Mouse (Mus musculus) spleen, adult 12 weeks (tissue): ENCODE data around the gene Smim24.

Source experiments
- DNase-seq: peaks from one replicate; pipeline ENCODE4 v3.0.0; 2022; ENCODE audit warnings: low spot score

Smim24 gene

GRCm38 (mm10) chr10:81423476-81424245 is 30.8 kb downstream of the Smim24 start:
- no peak for DNase-seq

- DNase-seq, result no peak
Measured at GRCm38 (mm10) chr10:81424246-81425051, 31.6 kb downstream of the Smim24 start.

- DNase-seq, result no peak
Measured at GRCm38 (mm10) chr10:81425236-81425850, 32.5 kb downstream of the Smim24 start.

GRCm38 (mm10) chr10:81426081-81426671 is 33.3 kb downstream of the Smim24 start:
- DNase-seq, result no peak

- DNase-seq, result no peak
Measured at GRCm38 (mm10) chr10:81426897-81427296, 34.0 kb downstream of the Smim24 start.

- DNase-seq, result no peak
Measured at GRCm38 (mm10) chr10:81427327-81427726, 34.5 kb downstream of the Smim24 start.

- DNase-seq, result no peak
Measured at GRCm38 (mm10) chr10:81427804-81428506, 35.1 kb downstream of the Smim24 start.

GRCm38 (mm10) chr10:81428507-81428870 is 35.6 kb downstream of the Smim24 start:
- no peak for DNase-seq

GRCm38 (mm10) chr10:81429092-81429491 is 36.2 kb downstream of the Smim24 start:
- no peak for DNase-seq

GRCm38 (mm10) chr10:81429605-81430061 is 36.8 kb downstream of the Smim24 start:
- DNase-seq, result peak; percentile 77

GRCm38 (mm10) chr10:81430141-81430830 is 37.4 kb downstream of the Smim24 start:
- DNase-seq, result peak; percentile 67

GRCm38 (mm10) chr10:81430831-81431525 is 38.1 kb downstream of the Smim24 start:
- no peak for DNase-seq

- DNase-seq, result no peak
Measured at GRCm38 (mm10) chr10:81431526-81432168, 38.8 kb downstream of the Smim24 start.

GRCm38 (mm10) chr10:81432169-81432867 is 39.5 kb downstream of the Smim24 start:
- DNase-seq, result no peak

- peak; percentile 83 for DNase-seq
Measured at GRCm38 (mm10) chr10:81432868-81433262, 40.0 kb downstream of the Smim24 start.

- peak; percentile 53 for DNase-seq
Measured at GRCm38 (mm10) chr10:81433541-81434289, 40.9 kb downstream of the Smim24 start.

GRCm38 (mm10) chr10:81434361-81435263 is 41.8 kb downstream of the Smim24 start:
- no peak for DNase-seq
